Mouse (Mus musculus) bone marrow, adult 2 months (tissue): ENCODE measurements around the gene Trim61.

Experiments
- CTCF ChIP-seq: fragments of 200-500 bp; IDR thresholded peaks from 2 replicates; pipeline ENCODE4 v1.5.1; 2011; ENCODE audit warnings: low read length, control low read depth; ENCODE audit not compliant: control insufficient read depth, insufficient read depth
- POLR2A ChIP-seq: fragments of 200-500 bp; IDR thresholded peaks from 2 replicates; pipeline ENCODE4 v1.6.1; 2011; ENCODE audit warnings: low read depth, mild to moderate bottlenecking, control low read depth, low read length, borderline replicate concordance; ENCODE audit not compliant: control insufficient read depth

GRCm38 (mm10) chr8:65065622-65066021 lies 47.3 kb upstream of the Trim61 start:
- TF ChIP-seq CTCF (no peak), POLR2A (no peak)
